Mouse (Mus musculus) embryo, embryonic 11 days (tissue): ENCODE results near the gene Zfp956.
"Not testable (repeated sequence)": the region's sequence is repeated elsewhere in the genome, so short reads cannot be mapped to it uniquely, and the experiment has no call there.

Experiments used
- DNase-seq: peaks from one replicate; pipeline ENCODE4 v3.0.0-alpha.2; 2015

Zfp956 gene

GRCm38 (mm10) chr6:47953191-47953726, at the start of gene Zfp956:
Gene Zfp956, plus strand, starts transcription at chr6:47953390.
- DNase-seq: peak; percentile 95

GRCm38 (mm10) chr6:47903587-47903986, 49.6 kb upstream of the Zfp956 start:
- no peak for DNase-seq

- DNase-seq: no peak
Measured at GRCm38 (mm10) chr6:47904361-47904760, 48.8 kb upstream of the Zfp956 start.

GRCm38 (mm10) chr6:47904917-47905695, 48.1 kb upstream of the Zfp956 start:
- DNase-seq: peak; percentile 33

DNA sequence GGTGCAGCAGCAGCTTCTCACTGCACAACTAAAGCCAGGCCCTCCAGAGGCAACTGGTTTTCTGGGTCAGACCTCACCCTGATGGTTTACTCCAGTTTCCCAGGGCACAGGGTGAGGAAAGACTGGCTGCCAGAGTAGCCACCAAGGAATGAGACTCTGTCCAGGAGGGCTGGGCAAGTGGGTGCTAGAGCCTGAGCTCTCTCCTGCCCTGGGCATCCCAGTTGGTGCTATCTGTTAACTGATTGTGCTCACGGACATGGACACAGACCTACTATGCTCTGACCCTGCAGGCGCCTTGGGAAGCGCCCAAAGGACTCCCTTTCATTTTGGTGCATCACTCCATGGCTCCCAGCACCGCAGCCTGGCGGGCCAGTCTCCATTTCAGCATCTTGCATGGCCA, 46.9 kb upstream of the Zfp956 start:
- no peak for DNase-seq

DNA sequence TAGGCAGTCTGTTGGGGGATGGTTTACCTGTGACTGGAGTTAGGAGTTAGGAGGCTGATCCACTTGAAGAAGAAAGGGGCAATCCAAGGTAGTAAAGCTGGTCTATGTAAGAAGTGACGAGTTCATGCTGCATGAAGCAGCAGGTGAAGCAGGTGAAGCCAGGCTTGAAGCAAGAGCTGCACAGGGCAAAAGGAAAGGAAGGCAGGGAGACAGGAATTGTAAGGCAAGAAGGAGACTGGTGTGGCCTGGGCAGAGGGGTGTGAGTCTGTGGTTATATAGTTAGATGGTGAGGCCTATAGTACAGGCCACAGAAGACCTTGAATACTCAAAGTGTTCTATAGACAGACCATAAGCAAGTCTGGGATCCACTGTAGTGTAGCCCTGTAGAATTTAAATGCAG, 44.2 kb upstream of the Zfp956 start:
- DNase-seq: no peak

DNA sequence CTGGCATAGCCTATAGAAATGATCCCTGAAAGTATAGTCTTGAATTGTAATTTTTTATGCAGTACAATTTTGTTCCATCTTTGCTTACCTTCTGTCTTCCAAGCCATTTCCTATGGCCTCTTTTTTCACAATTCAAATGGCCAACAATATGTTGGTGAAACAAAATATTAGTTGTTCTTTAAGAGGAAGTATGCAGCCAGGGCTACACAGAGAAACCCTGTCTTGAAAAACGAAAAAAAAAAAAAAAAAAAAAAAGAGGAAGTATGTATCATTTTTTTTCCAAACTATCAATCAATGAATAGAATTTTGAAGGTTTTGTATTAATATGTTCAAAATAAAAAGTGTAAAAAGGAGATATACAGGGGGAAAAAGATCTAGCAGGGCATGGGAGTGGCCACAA, 41.5 kb upstream of the Zfp956 start:
- DNase-seq: no peak

DNA sequence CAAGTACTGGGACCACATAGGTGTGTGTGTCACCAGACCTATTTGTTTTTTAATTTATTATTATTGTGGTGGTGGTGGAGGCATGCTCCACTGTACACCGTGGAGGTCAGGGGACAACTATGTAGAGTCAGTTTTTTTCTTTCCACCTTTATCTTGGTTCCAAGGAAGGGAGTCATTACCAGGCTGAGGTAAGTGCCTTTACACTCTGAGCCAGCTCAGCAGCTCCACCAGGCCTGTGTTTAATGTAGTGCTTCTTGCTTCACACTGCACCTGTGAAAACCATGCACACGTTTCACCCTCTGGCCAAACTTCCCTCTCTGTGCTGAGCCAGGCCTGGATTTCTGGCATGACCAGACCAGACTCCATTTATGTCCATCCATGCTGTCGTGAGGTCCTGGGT, 40.2 kb upstream of the Zfp956 start:
- DNase-seq: no peak

GRCm38 (mm10) chr6:47917051-47917450, 36.1 kb upstream of the Zfp956 start:
- DNase-seq: no peak

DNA sequence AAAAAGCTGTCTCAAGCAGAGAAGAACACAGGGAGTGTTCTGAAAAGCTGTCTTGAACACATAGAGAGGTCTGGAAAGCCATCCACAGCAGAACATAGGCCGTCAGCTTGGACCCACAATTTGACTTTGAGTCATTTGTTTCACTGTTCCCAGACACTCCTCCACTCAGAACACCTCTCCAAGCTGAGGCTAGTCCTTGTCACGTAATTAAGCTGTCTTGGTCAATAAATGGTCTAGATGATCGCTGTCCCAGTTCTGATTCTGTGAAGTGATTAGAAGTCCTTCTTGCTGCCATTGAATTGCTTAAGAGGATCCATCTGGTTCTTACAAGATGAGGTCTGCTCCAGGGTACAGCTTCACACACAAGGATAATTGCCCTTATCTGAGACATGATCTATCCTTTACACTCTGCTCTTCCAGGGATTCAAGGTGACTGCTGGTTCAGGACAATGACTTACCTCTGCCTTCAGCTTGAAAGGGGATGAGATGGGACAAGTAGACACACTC, 34.4 kb upstream of the Zfp956 start:
- DNase-seq: no peak

DNA sequence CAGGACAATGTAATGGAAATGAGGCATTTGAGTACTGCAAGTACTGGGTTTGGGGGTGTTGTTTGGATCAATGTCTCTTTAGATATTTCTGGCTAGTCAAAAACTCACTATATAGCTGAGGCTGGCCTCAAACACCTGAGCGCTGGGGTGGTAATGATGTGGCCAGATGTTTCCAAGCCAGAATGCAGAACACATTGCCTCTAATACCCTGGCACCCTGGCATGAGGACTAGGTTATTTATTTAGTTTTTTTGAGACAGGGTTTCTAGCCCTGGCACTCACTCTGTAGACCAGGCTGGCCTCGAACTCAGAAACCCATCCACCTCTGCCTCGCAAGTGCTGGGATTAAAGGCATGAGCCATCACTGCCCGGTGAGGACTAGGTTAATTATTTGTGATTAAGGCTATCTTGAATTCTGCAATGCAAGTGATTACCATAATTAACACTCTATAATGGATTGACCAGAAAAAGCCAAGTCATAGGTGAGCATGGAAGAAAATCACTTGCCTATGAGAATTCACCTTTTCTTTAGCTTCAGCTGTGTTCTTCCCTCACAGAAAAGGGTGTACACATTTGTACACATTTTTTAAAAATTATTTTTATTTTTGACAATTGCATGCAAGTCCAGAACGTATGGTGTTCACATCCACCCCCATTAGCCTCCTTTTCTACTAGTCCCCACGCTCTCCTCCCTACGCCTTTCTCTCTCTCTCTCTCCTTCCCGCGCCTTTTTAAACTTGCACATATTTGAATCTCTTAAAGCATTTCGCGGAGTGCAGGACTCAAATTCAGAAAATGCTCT, 33.3 kb upstream of the Zfp956 start:
- no peak for DNase-seq

DNA sequence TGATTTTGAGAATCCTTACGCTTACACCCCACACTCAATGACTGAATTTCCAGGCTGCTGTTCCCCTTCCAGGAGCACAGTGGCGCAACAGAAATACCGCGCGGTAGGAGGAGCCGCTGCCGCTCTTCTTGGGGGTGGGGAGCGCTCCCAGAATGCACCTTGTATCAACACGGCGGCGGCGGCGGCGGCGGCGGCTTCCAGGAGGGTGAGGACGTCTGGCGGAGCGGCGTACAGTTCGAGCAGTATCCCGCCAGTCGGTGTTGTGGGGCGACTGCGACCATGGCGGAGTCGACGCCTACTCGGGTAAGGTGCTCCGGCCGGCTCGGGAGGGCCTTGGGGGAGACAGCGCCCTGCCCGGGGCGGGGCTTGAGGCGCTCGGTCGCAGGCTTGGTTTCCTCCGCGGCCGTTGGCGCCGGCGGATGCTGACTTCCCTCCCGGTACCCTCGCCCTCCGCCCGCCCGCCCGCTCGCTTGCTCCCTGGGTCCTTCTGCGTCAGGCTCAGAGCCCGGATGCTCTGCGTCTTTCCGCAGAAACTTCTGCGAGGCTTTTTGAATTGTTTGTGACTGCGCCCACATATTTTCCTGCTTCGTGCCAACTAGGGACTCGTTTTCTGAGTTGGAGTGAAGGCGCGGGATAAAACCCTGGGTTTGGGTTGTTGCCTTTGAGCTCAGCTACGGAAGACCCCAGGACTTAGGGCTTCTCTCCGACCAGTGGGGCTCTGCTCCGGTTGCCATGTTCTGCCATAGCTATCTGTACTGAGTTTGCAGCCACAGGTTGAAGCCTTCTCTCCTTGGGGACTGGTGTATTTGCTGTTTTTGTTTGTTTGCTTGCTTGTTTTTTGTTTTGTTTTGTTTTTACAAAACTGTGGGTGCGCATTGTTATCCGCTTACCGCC, 32.5 kb upstream of the Zfp956 start, which contains the start of gene Zfp212:
Gene Zfp212 (plus strand): TSS at position 30 of the 894 bp plus-strand sequence.
- DNase-seq: peak; percentile 95

DNA sequence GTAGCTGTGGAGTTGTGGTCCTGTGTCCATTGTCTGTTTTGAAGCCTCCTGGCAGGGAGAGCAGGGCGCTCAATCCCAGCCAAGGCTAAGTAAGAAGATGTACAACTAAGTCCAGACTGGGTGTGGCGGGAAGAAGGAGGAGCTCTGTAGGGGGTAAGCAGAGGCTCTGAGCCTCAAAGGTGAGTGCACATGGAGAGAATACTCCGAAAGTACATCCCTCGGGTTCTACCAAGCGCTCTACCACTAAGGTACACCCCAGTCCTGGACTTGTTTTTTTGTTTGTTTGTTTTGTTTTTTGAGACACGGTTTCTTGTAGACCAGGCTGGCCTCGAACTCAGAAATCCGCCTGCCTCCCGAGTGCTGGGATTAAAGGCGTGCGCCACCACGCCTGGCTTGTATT, 10.7 kb upstream of the Zfp956 start:
- no peak for DNase-seq

DNA sequence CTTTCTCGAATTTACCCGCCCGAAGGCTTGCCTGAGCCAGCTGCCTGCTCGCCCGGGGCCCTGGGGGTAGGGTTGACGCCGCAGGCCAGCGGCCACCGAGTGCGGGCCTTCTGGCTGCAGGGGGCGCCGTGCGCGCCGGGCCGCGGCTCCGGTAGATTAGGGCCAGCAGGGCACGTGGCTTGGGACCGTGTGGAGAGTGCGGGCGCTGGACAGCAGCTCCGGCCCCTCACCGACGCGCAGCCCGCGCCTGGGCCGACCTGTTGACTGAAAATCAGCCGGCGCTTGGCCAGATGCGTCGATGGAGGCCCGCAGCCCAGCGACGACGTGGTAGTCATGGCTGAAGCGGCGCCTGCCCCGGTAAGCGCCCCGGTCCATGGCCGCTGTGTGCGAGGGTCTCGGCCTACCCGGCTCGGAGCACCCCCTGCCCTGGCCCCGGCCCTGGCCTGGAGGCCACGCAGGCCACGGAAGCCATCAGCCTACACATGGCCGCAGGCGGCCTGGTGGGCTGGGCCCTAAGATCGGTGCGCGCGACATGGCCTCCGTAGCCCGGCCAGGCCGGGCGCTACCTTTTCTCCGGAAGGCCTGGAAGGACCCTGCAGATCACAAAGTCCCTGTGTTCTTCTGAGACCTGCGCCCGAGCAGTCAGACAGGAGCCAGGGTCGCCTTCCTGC, 10.0 kb upstream of the Zfp956 start:
- DNase-seq: peak; percentile 88

DNA sequence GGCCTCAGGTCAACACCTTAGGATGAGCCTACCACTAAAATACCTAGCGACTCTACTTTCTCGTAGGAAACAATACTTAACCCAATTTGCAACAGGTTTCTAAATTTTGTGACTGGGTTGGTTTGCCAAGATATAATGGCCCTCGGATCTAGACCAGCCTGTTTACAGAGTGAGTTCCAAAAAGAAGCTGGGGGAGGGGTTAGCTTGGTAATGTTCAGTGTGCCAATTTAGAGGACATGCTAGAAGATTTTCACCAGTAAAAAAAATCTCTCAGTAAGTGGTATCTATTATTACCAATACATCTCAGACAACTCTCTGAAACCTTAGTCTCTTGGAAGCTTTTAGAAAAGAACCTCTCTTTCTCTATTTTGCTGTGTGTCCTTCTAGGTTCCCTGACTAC, 9.5 kb upstream of the Zfp956 start:
- peak; percentile 3 for DNase-seq

DNA sequence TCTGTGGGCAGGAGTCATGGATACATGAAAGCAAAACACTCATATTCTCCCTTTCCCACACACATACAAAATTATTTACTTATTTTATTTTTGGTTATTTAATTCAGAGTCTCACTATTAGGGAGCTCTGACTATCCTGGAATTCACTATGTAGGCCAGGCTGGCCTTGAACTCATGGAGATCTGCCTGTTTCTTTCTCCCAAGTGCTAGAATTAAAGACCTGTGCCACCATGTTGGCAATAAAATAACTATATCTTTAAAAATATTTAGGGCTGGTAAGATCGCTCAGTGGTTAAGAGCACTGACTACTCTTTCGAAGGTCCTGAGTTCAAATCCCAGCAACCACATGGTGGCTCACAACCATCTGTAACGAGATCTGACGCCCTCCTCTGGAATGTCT, 5.8 kb upstream of the Zfp956 start:
- no peak for DNase-seq

- DNase-seq: no peak
Measured at GRCm38 (mm10) chr6:47954425-47954824, 1.2 kb downstream of the Zfp956 start.

- DNase-seq: no peak
Measured at GRCm38 (mm10) chr6:47957816-47958215, 4.6 kb downstream of the Zfp956 start.

DNA sequence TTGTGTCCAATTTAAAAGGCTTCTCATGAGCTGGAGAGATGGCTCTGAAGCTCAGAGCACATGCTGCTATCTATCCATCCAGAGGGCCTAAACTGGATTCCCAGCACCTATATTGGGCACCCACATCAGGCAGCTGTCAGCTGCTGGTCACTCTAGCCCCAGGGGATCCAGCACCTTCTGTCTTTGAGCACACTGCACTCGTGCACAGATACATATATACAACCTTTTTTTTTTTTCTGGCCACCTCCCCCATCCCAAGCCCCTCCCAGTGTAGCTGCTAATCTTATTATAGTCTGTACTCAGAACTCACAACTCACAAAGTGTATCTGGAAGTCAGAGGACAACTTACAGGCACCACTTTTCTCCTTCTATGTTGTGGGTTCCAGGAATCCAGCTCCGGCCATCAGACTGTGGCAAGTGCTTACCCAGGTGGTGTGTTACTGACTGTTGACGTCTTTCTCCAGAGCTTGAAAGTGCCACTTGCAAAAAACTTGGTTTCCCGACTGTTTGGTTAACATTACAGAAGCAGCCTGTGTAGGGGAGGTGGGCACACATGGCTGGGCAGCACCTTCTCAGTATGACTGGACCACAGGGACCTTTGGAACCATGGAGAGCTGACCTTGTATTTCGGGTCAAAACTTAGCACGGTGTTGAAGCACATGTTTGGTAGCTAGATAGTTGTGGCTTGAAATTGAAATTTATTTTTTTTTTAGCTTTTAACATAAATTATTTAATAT, 7.7 kb downstream of the Zfp956 start:
- no peak for DNase-seq

DNA sequence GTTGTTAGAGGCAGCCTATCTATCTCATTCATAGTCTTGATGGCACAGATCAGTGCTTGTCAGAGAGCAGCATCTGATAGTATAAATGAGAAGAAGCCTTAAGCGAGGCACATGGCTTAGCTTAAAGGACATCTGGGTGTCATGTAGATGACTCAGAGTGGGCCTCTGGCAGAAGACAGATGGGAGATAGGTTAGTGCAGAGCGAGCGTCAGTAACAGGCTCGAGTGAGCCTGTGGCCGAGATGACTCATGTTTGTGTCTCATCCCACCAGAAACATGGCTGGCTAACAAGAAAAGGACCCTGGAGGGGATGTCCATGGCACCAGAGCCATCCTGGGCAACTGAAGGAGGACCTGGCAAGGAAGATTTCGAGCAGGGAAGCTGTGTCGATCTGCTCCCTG, 9.9 kb downstream of the Zfp956 start:
- DNase-seq: no peak

GRCm38 (mm10) chr6:47968166-47968565, 15.0 kb downstream of the Zfp956 start:
- DNase-seq: not testable (repeated sequence)
